Mouse (Mus musculus) midbrain, embryonic 13.5 days (tissue): ENCODE measurements around the gene Prdx4. TPM values are rescaled to one million over a fixed set of nuclear protein-coding genes. Genes with fewer than 3 reads are reported as not detected.

Source experiments
- polyA plus RNA-seq: library from polyadenylated mRNA; unstranded; fragments of >200 nt; fragmentation: Nextera tagmentation; extraction: Ambion mirVana; gene quantifications from 2 replicates; pipeline ENCODE4 v1.2.1, GENCODE M21; 2015

Prdx4 gene
- polyA plus RNA-seq, 1 experiment from 2014 or later, result 128 TPM

Other genes starting within 250 kb of the Prdx4 start
- not detected in 2 replicates for gene Magea2, start 247.1 kb downstream of the Prdx4 start, polyA plus RNA-seq
- not detected in 2 replicates for gene Cldn34b2, start 212.3 kb downstream of the Prdx4 start, polyA plus RNA-seq
- 70.8 and 72.8 TPM in 2 replicates for gene Sat1, start 124.3 kb downstream of the Prdx4 start, polyA plus RNA-seq
- gene Acot9, start 78.3 kb downstream of the Prdx4 start, polyA plus RNA-seq, result 31.2 and 35.6 TPM in 2 replicates